Mouse (Mus musculus): Measurements from ENCODE around the gene Osbpl3. TPM values are rescaled to one million over a fixed set of nuclear protein-coding genes. Genes with fewer than 3 reads are reported as not detected.
A peak's percentile ranks its signal among the peaks of the same experiment; 100 is the strongest.

The Osbpl3 gene
- total and polyA plus RNA-seq, 3 experiments, result 12.8 to 26.5 (median 25.4) TPM

DNA sequence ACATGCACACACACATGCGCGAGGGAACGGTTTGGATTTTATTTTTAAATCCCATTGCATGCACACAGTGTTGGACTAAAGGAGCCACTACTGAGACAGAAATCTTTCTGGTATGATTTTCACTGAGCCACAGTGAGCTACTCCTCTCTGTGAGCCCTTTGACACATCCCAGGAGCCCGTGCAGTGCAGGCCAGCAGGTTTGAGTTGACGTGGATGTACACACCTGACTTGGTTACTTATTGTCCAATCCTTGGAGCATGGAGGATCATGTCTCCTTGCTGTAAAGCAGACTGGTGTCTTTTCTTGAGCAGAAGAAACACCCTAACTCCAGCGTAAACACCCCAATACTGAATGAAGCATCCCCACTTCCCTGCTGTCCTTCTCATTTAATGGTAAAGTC, 57.7 kb downstream of the Osbpl3 start:
- Histone ChIP-seq H3K9ac (ENCODE audit: low read depth, low read length) (no peak overlapping the region), H3K4me3 (no peak overlapping the region), H3K27ac (no peak overlapping the region), H3K27me3 (ENCODE audit: control insufficient read depth, insufficient read depth, low read length) (no peaks in the 10 kb centered on the region), H3K36me3 (ENCODE audit: control insufficient read depth, insufficient read depth, low read length) (no peaks in the 10 kb centered on the region), H3K79me2 (replicated peaks; ENCODE audit: control insufficient read depth, insufficient read depth, low read length) (no peaks in the 10 kb centered on the region; the same call in 1 of the 2 replicates), H3K4me1 (ENCODE audit: control insufficient read depth, insufficient read depth, low read length) (no peaks in the 10 kb centered on the region; the same call in 1 of the 2 replicates)
- DNase-seq, result no peak
- intact Hi-C loops (cut with DNase I), result loop anchor here (5.0 kb wide), 1 partner anchor 39 kb away; no protein-coding TSS in a partner anchor
- WGBS, result 94% methylated on average over 6 of the region's 6 CpGs
- no peak for TF ChIP-seq EP300 (IDR thresholded peaks at IDR 0.05; ENCODE audit: insufficient read depth, low read depth, low read length)
- TF ChIP-seq CTCF (IDR thresholded peaks at IDR 0.05), result no peak
- TF ChIP-seq POLR2A (IDR thresholded peaks at IDR 0.05; ENCODE audit: insufficient read depth, low read depth, low read length), result no peak

DNA sequence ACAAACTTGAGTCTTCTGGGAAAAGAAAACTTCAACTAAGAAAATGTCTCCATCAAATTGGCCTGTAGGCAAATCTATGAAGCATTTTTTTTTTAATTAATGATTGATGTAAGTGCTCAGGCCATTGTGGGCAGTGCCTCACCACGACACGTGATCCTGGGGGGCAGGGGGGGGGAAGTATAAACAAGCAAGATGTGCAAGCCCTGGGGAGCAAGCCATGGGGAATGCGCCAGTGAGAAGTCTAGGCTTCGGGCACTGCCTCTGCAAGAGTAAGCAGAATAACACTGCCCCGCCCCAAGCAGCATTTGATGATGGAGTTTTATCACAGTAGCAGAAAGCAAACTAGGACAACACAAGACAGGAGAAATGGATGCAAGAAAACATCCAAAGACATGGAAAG, 58.9 kb downstream of the Osbpl3 start:
- whole genome bisulfite sequencing, result 70% methylated on average over 5 of the region's 5 CpGs
- Histone ChIP-seq H3K4me3 (no peak overlapping the region), H3K36me3 (ENCODE audit: control insufficient read depth, insufficient read depth, low read length) (no peaks in the 10 kb centered on the region), H3K9ac (ENCODE audit: low read depth, low read length) (no peak overlapping the region), H3K4me1 (ENCODE audit: control insufficient read depth, insufficient read depth, low read length) (no peaks in the 10 kb centered on the region; the same call in 1 of the 2 replicates), H3K79me2 (replicated peaks; ENCODE audit: control insufficient read depth, insufficient read depth, low read length) (no peaks in the 10 kb centered on the region; the same call in 1 of the 2 replicates), H3K27me3 (ENCODE audit: control insufficient read depth, insufficient read depth, low read length) (no peaks in the 10 kb centered on the region), H3K27ac (no peak overlapping the region)
- intact Hi-C loops (cut with DNase I), result loop anchor here (5.0 kb wide), 1 partner anchor 40 kb away; no protein-coding TSS in a partner anchor
- no peak for DNase-seq
- no peak for TF ChIP-seq EP300 (IDR thresholded peaks at IDR 0.05; ENCODE audit: insufficient read depth, low read depth, low read length)
- no peak for TF ChIP-seq CTCF (IDR thresholded peaks at IDR 0.05)
- no peak for TF ChIP-seq POLR2A (IDR thresholded peaks at IDR 0.05; ENCODE audit: insufficient read depth, low read depth, low read length)

- Histone ChIP-seq H3K9ac (ENCODE audit: low read depth, low read length) (no peak overlapping the region), H3K27ac (peak overlapping the region; percentile 31), H3K27me3 (ENCODE audit: control insufficient read depth, insufficient read depth, low read length) (no peaks in the 10 kb centered on the region), H3K4me3 (no peak overlapping the region), H3K36me3 (ENCODE audit: control insufficient read depth, insufficient read depth, low read length) (no peaks in the 10 kb centered on the region), H3K79me2 (replicated peaks; ENCODE audit: control insufficient read depth, insufficient read depth, low read length) (no peaks in the 10 kb centered on the region; the same call in 1 of the 2 replicates), H3K4me1 (ENCODE audit: control insufficient read depth, insufficient read depth, low read length) (no peaks in the 10 kb centered on the region; the same call in 1 of the 2 replicates)
- DNase-seq, result no peak
- WGBS, result 65% methylated on average over 7 of the region's 7 CpGs
- intact Hi-C loops (cut with DNase I), result loop anchor here (5.0 kb wide), 1 partner anchor 42 kb away; no protein-coding TSS in a partner anchor
- TF ChIP-seq CTCF (IDR thresholded peaks at IDR 0.05), result no peak
- TF ChIP-seq EP300 (IDR thresholded peaks at IDR 0.05; ENCODE audit: insufficient read depth, low read depth, low read length), result no peak
- no peak for TF ChIP-seq POLR2A (IDR thresholded peaks at IDR 0.05; ENCODE audit: insufficient read depth, low read depth, low read length)
These were observed 60.2 kb downstream of the Osbpl3 start for GRCm38 (mm10) chr6:50395641-50396312.

GRCm38 (mm10) chr6:50394432-50394831, 61.6 kb downstream of the Osbpl3 start:
- WGBS, result 67% methylated on average over 3 of the region's 3 CpGs
- no peak for DNase-seq
- H3K4me3 ChIP-seq, result no peak overlapping the region

DNA sequence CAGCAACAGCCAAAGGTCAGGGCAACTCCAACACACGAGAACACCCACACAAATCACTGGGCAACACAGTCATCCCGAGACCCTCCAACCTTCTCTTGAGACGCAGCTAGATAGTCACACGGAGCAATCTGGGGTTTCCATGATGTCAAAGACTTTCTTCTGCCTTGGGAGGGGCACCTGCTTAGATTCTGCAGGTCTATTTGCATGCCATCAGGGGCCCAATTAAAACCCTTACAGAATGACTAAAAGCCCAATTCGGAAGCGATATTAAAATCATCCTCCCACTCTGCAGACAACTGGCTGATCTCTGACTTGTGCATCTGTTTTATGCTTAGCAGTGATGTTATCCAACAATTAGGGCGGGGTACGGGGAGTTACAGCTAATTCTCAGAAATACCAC, 62.0 kb downstream of the Osbpl3 start:
- H3K79me2 ChIP-seq (replicated peaks; ENCODE audit: control insufficient read depth, insufficient read depth, low read length), result no peaks in the 10 kb centered on the region; the same call in 1 of the 2 replicates
- no peaks in the 10 kb centered on the region for H3K27me3 ChIP-seq (ENCODE audit: control insufficient read depth, insufficient read depth, low read length)
- H3K4me3 ChIP-seq, result no peak overlapping the region
- TF ChIP-seq EP300 (IDR thresholded peaks at IDR 0.05; ENCODE audit: insufficient read depth, low read depth, low read length) (no peak), CTCF (IDR thresholded peaks at IDR 0.05) (no peak), POLR2A (IDR thresholded peaks at IDR 0.05; ENCODE audit: insufficient read depth, low read depth, low read length) (no peak)
- intact Hi-C loops (cut with DNase I), result no loop called here
- H3K36me3 ChIP-seq (ENCODE audit: control insufficient read depth, insufficient read depth, low read length), result no peaks in the 10 kb centered on the region
- H3K27ac ChIP-seq, result no peak overlapping the region
- no peaks in the 10 kb centered on the region; the same call in 1 of the 2 replicates for H3K4me1 ChIP-seq (ENCODE audit: control insufficient read depth, insufficient read depth, low read length)
- DNase-seq, result no peak
- WGBS, result 85% methylated on average over 8 of the region's 8 CpGs
- H3K9ac ChIP-seq (ENCODE audit: low read depth, low read length), result no peak overlapping the region

More at GRCm38 (mm10) chr6:50394432-50394831, 61.6 kb downstream of the Osbpl3 start:
- Histone ChIP-seq H3K4me1 (ENCODE audit: control insufficient read depth, insufficient read depth, low read length) (no peaks in the 10 kb centered on the region; the same call in 1 of the 2 replicates), H3K9ac (ENCODE audit: low read depth, low read length) (no peak overlapping the region), H3K27ac (0 out of 2 replicates have a peak overlapping the region, but pooled peaks have one; percentile 11), H3K27me3 (ENCODE audit: control insufficient read depth, insufficient read depth, low read length) (no peaks in the 10 kb centered on the region), H3K36me3 (ENCODE audit: control insufficient read depth, insufficient read depth, low read length) (no peaks in the 10 kb centered on the region), H3K79me2 (replicated peaks; ENCODE audit: control insufficient read depth, insufficient read depth, low read length) (no peaks in the 10 kb centered on the region; the same call in 1 of the 2 replicates)
- intact Hi-C loops (cut with DNase I), result no loop called here
- TF ChIP-seq POLR2A (IDR thresholded peaks at IDR 0.05; ENCODE audit: insufficient read depth, low read depth, low read length), result no peak
- no peak for TF ChIP-seq CTCF (IDR thresholded peaks at IDR 0.05)
- TF ChIP-seq EP300 (IDR thresholded peaks at IDR 0.05; ENCODE audit: insufficient read depth, low read depth, low read length), result no peak

GRCm38 (mm10) chr6:50391951-50392350, 64.0 kb downstream of the Osbpl3 start:
- WGBS, result 87% methylated on average over 3 of the region's 3 CpGs
- TF ChIP-seq POLR2A (IDR thresholded peaks at IDR 0.05; ENCODE audit: insufficient read depth, low read depth, low read length) (no peak), EP300 (IDR thresholded peaks at IDR 0.05; ENCODE audit: insufficient read depth, low read depth, low read length) (no peak)
- no peak overlapping the region for H3K4me3 ChIP-seq
- H3K4me1 ChIP-seq (ENCODE audit: control insufficient read depth, insufficient read depth, low read length), result no peaks in the 10 kb centered on the region; the same call in 1 of the 2 replicates
- intact Hi-C loops (cut with DNase I), result no loop called here
- no peaks in the 10 kb centered on the region for H3K36me3 ChIP-seq (ENCODE audit: control insufficient read depth, insufficient read depth, low read length)
- no peaks in the 10 kb centered on the region; the same call in 1 of the 2 replicates for H3K79me2 ChIP-seq (replicated peaks; ENCODE audit: control insufficient read depth, insufficient read depth, low read length)
- DNase-seq, result no peak
- no peak overlapping the region for H3K27ac ChIP-seq
- no peaks in the 10 kb centered on the region for H3K27me3 ChIP-seq (ENCODE audit: control insufficient read depth, insufficient read depth, low read length)
- no peak overlapping the region for H3K9ac ChIP-seq (ENCODE audit: low read depth, low read length)
